Mouse (Mus musculus): ENCODE results near the gene Odf3l2.

GRCm38 (mm10) chr10:79682916-79683582 is 37.5 kb upstream of the Odf3l2 start:
- TF ChIP-seq CTCF (IDR thresholded peaks at IDR 0.05; ENCODE audit: low read depth) (peak; percentile 62), EP300 (IDR thresholded peaks at IDR 0.05; ENCODE audit: low read depth) (no peak)

All from heart, postnatal 0 days (tissue).